Mouse (Mus musculus) left cerebral cortex, adult 8-10 months (tissue): ENCODE measurements around the gene Kif18b. TPM values are rescaled to one million over a fixed set of nuclear protein-coding genes. Genes with fewer than 3 reads are reported as not detected.

Experiments
- DNase-seq, 2 experiments: peaks; one replicate each; pipeline ENCODE4 v3.0.0; 2022; ENCODE audit warnings: low spot score in 2 of 2
- total RNA-seq, 4 experiments: library from RNA; stranded (reverse); gene quantifications; 2 replicates each; pipeline ENCODE4 v1.2.4; 2022

Kif18b gene
- total RNA-seq, 4 experiments from 2014 or later = 0.17 TPM; not detected in 3

GRCm38 (mm10) chr11:102939024-102939675 is 14.2 kb upstream of the Kif18b start:
- DNase-seq = no peak

- DNase-seq = no peak
These were observed 12.7 kb upstream of the Kif18b start for GRCm38 (mm10) chr11:102937529-102938182.

- DNase-seq = no peak
These were observed 11.3 kb upstream of the Kif18b start for GRCm38 (mm10) chr11:102936272-102936671.

GRCm38 (mm10) chr11:102930672-102931071 is 5.7 kb upstream of the Kif18b start:
- no peak for DNase-seq

- no peak for DNase-seq
These were observed 410 bp upstream of the Kif18b start for GRCm38 (mm10) chr11:102925351-102925717.

- DNase-seq = no peak
These were observed 3.4 kb downstream of the Kif18b start for GRCm38 (mm10) chr11:102921491-102921890.

GRCm38 (mm10) chr11:102918077-102918476 is 6.8 kb downstream of the Kif18b start:
- no peak for DNase-seq

GRCm38 (mm10) chr11:102915380-102915779 is 9.5 kb downstream of the Kif18b start:
- DNase-seq = no peak

GRCm38 (mm10) chr11:102911376-102911775 is 13.5 kb downstream of the Kif18b start:
- DNase-seq = no peak

GRCm38 (mm10) chr11:102903654-102904053 is 21.3 kb downstream of the Kif18b start:
- DNase-seq = no peak

GRCm38 (mm10) chr11:102902107-102902506 is 22.8 kb downstream of the Kif18b start:
- no peak for DNase-seq

GRCm38 (mm10) chr11:102901199-102901598 is 23.7 kb downstream of the Kif18b start:
- no peak for DNase-seq

GRCm38 (mm10) chr11:102900763-102901162 is 24.2 kb downstream of the Kif18b start, which contains the start of gene Gfap:
TSS of gene Gfap (minus strand) at chr11:102900912.
- peak in 1 of 2 experiments; percentile 59 for DNase-seq

- peak in 1 of 2 experiments; percentile 71 for DNase-seq
These were observed 26.5 kb downstream of the Kif18b start for GRCm38 (mm10) chr11:102898408-102898807.

GRCm38 (mm10) chr11:102896641-102897040 is 28.3 kb downstream of the Kif18b start:
- no peak for DNase-seq

GRCm38 (mm10) chr11:102895779-102896178 is 29.1 kb downstream of the Kif18b start:
- DNase-seq = no peak

- DNase-seq = no peak
These were observed 30.2 kb downstream of the Kif18b start for GRCm38 (mm10) chr11:102894716-102895115.

GRCm38 (mm10) chr11:102893015-102893651 is 31.8 kb downstream of the Kif18b start:
- DNase-seq = no peak

- DNase-seq = no peak
These were observed 34.8 kb downstream of the Kif18b start for GRCm38 (mm10) chr11:102890096-102890495.

- no peak for DNase-seq
These were observed 36.8 kb downstream of the Kif18b start for GRCm38 (mm10) chr11:102888135-102888534.

- DNase-seq = no peak
These were observed 37.5 kb downstream of the Kif18b start for GRCm38 (mm10) chr11:102887433-102887832.

- no peak for DNase-seq
These were observed 40.2 kb downstream of the Kif18b start, which contains the start of gene Fam187a for GRCm38 (mm10) chr11:102884616-102885219. TSS of gene Fam187a (plus strand) at chr11:102885169.
